Mouse (Mus musculus): Measurements from ENCODE around the gene Fam155a.

The Fam155a gene

DNA sequence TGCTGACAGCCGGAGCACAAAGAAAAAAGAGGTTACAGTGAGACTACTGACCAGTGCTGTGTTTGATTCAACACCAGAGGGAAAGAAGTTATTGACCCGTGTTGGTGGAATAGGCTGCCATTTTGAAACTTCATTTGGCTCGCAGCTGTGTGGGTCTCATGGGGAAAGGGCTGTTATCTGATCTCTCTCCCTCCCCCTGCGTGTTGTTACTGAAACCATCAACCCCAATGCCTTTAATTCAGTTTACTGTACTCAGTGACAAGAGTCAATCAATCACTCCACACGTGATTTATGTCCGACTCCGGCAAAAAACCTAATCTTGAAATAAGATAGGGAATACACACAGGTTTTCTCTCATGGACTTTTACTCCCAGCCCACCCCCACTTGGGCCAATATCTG lies 611.6 kb downstream of the Fam155a start:
- DNase-seq = no peak

- no peak for DNase-seq
Observed at GRCm38 (mm10) chr8:9158652-9159051, 612.3 kb downstream of the Fam155a start.

DNA sequence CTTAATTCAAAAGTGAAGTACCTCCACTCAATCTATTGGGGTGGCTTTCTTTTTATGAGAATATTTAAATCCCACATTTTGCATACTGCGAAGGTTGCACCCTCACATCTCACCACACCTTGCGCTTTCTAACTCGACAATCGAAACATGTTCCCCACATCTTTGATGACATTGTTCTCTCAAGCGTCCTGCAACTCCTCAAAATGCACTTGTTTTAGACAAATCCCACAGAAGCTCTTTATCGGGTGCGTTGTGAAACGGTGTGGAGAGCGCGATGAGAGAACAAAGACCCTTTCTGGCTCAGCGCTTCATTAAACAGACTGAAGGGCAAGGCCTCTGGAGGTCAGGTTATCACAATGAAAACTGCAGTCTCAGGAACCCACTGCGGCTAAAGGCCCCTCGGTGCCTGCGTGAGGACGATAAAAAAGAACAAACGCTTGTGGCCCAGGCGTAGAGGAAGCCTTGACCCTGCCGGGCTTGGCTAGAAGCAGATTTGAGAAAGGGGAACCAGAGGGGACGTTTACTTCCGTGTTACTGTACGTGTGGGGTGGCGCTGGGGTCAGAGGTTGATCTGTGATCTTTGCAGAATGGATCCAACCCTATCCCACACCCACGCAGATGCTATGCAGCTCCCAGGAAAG lies 613.7 kb downstream of the Fam155a start:
- peak; percentile 7 for DNase-seq
